Mouse (Mus musculus) megakaryocyte progenitor cell, adult 5-6 weeks (primary cell): Measurements from ENCODE around the gene Fads6. TPM values are rescaled to one million over a fixed set of nuclear protein-coding genes. Genes with fewer than 3 reads are reported as not detected.
A peak's percentile ranks its signal among the peaks of the same experiment; 100 is the strongest.

ENCODE experiments used
- ATAC-seq: replicated peaks from 2 replicates; pipeline ENCODE4 v1.8.0; 2016; ENCODE audit warnings: mild to moderate bottlenecking, moderate TSS enrichment, inconsistent platforms; ENCODE audit not compliant: poor library complexity
- total RNA-seq, 2 experiments: library from RNA; stranded (forward) in 1 of 2; stranded (reverse) in 1 of 2; fragments of 157-497, 149-512 nt in 1 of 2; fragments of 200-1000 nt in 1 of 2; gene quantifications; 2 replicates each; pipeline versions ENCODE4 v1.2.3 to v1.2.4; 2015 to 2017

Fads6 gene
- total RNA-seq, 2 experiments from 2014 or later: 0.30 to 0.87 TPM

GRCm38 (mm10) chr11:115262954-115263353 is 34.5 kb downstream of the Fads6 start:
- no peak for ATAC-seq

DNA sequence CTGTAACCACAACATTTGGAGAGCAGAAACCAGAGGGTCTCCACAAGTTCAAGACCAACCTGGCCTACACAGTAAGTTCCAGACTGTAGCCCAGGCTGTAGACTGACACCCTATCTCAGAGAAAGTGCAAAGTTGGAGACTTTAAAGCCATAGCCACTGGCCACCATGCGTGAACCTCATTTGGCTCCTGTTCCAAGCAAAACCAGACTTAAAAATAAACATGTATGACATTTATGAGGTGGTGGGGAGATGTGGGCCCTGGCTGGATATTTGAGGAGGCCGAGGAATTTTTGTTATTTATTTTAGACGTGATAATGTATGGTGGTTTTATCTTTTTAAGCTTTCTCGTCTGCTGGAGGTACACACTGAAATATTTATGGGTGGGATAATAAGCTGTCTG is 38.3 kb downstream of the Fads6 start:
- no peak for ATAC-seq

DNA sequence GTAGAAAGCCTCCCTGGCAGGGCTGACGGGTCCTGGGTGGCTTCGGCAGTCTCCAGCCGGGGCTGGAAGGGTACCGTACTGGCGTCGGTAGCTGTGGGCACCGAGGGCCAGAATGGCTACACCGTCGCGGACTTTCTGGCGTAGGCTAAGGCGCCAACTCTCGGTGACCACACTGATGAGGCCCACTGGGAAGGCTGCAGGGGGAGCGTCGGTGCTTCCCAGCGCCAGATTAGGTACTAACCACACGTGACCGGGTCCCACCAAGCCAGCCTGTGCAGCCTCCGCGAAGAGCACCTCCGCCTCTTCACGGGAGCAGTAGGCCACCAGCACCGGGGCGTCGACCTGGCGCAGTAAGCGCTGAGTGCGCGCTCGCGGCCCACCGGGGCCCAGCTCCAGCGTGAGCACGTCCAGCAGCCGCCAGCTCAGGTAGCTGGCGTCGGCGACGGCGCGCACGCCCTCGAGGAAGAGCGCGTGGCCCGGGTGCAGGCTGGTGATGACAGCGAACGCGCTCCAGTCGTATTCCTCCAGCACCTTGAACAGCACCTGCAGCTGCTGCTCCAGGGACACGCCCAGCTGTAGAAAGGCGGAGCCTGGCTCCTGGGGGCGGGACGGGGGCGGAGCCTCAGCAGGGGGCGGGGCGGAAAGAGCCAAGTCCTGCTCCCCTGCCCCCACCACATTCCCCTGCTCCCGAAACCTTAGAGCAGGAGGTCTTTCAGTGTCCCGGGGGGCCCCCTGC is 39.5 kb downstream of the Fads6 start:
- ATAC-seq: peak; percentile 71

DNA sequence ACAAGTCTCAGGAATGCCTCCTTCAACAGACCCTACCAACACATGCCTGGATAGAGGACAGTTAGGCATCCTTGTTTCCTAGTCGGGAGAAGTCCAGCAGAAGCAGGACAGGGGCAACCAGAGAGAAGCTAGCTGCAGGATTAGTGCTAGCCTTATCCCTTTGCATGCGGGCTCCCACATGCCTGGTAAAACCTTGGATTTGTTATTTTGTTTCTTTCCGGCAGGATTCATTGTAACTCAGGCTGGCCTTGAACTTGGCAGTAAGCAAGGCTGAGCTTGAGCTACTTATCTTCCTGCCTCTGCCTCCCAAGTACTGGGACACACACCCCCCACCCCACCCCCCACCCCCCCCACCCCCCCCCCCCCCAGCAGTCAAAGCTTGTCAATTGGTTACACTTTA is 46.2 kb downstream of the Fads6 start:
- ATAC-seq: no peak

DNA sequence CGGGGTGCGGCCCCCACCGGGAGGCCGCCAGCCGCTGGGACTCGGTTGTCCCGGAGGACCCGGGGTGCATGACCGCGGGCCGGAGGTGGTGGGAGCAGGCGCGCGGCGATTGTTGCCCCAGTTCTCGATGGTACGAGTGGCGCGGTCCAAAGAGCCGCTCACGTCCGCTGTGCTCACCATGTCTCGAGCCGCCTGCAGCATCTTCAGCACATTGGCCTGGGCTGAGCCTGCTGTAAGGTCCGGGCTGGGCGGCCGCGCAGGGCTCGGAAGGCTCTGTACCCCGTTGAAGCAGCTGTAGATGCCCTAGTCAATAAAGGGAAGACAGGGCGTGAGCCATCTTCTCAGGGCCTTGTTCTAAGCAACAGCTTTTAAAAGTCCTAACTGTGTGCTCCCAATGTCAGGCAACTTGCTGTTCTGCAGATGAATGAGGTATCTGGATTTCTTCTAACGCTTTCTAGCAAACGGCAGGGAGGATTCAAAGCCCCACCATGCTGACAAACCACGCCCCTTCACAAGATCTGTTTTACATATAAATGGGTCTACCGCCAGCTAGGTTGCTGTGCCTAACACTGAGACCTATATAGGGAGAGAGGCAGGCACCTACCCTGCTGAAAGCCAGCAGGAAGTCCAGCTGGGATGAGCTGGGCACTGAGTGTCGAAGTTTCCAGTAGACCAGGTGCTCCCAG is 46.9 kb downstream of the Fads6 start:
- ATAC-seq: no peak

GRCm38 (mm10) chr11:115249721-115250404 is 47.6 kb downstream of the Fads6 start:
- no peak for ATAC-seq

DNA sequence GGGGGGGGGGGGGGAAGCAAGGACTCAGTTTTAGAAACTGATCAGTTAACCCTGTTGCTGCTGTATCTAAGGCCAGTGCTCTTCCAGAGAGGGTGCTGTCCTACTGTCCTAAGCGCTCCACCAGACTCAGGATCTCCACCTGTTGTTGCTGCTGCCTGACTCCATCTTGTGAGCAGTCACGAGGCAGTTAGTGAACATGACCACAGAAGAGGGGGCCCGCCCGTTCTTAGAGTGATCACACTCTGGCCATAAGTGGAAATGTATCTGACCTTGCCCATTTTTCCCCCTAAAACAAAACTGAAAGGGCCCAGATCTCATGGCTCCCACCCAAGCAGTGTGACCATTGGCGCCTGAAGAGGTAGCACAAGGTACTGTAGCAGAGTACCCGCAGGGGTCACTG is 49.5 kb downstream of the Fads6 start:
- ATAC-seq: no peak

GRCm38 (mm10) chr11:115247240-115247639 is 50.2 kb downstream of the Fads6 start:
- ATAC-seq: no peak

DNA sequence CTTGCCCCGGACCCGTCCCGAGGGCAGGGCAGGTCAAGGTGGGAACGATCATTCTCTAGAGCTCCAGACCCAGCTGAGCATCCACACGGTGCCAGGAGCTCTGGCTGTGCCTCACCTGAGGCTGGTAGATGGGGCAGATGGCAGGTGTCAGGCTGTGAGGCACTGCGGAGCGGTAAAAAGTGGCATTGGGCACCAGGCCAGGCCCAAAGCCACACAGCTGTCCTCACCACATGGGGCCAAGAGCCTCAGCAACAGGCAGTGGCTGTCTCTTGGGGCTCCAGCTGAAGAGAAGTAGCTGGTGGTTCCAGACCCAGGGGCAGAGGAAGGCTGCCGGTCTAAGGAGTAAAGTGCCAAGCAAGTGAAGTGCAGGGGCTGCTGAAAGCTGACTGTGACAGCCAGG is 51.1 kb downstream of the Fads6 start:
- peak; percentile 27; the same call in 1 of the 2 replicates for ATAC-seq

DNA sequence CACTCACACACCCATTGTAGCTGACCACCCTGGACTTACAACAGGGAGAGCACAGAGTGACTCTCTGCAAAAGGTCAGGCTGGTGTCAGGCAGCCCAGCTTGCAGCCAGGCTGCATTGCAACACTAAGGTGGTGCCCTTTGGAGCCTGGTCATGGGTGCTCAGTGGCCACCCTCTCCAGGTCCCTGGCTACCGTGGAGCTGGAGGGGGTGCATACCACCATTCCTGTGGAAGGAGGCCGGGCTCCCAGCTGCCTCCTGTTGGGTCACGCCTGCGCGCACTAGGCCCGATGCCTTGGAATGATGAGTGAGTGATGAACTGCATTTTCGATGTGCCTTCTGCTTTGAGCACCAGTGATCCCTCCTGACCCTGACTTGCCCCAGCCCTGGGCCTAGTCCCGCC is 52.6 kb downstream of the Fads6 start:
- no peak for ATAC-seq

DNA sequence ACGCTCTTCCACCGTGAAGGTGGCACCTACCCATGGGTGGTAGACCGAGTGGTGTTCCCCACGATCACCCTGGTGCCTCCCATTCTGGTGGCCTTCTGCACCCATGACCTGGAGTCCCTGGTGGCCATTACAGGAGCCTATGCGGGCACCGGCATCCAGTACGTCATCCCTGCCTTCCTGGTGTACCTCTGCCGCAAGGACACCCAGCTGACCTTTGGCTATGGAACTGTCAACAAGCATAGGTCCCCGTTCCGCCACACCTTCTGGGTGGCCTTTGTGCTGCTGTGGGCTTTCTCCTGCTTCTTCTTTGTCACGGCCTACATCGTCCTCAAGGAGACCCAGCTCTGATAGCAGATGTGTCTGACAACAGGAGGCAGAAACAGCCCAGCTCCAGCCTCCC is 53.7 kb downstream of the Fads6 start:
- no peak for ATAC-seq

DNA sequence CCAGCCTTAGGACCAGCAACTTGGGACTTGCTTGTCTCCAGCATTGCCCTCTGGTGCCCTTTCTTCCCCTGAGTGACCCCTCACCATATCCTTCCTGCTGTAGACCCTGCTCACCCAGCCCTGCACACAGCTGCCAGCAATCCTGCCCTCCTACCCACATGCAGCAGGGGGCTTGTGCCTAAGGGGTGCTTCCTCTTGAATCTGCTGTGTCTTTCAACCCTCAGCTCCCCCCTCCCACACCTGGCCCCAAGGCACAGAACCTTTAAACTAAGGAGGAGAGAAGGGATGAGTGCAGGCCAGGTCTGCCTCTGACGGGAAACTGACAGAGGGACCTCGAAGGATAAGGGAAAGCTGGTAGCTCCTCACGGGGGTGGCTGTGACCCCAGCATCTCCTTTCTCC is 54.7 kb downstream of the Fads6 start:
- ATAC-seq: no peak

DNA sequence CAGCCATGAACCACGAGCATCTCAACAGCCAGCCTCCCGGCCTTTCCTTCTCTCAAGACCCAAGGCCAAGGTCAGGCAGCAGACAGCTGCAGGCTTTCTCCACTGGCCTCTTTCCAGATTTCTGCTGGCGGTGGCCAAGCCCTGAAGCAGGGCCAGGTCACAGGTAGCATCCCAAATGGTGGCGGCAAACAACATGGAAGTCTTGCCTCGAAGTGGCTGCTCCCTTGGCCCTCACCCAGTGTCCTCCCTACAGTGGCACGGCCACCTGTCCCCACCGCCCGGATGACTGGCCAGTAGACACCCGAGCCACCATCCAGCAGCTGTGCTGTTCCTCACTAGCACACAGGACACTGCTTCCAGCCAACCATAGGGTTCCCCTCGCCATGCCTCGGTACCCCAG is 56.1 kb downstream of the Fads6 start:
- ATAC-seq: no peak

- no peak for ATAC-seq
Measured at GRCm38 (mm10) chr11:115236570-115236969, 60.9 kb downstream of the Fads6 start.

- ATAC-seq: no peak
Measured at GRCm38 (mm10) chr11:115234320-115235044, 63.0 kb downstream of the Fads6 start.

GRCm38 (mm10) chr11:115233526-115234290 is 63.8 kb downstream of the Fads6 start:
- ATAC-seq: no peak

DNA sequence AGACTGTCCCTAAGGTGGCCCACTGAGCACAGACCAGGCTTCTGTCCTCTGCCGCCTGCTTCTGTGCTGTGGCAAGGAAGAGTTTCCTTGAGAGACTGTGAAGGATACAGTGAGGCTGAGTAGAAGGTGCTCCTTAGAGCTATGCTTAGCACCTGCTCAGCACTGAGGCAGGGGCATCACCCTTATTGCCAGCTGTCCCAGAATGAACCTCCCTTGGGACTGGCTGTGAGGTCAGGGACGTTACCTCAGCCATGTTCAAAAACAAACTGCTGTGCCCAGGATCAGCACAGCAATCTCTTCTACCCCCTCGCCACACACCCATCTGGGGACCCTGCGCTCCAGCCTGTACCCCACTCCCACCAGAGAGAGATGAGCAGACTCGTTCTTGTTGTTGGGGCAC is 64.6 kb downstream of the Fads6 start:
- ATAC-seq: no peak

DNA sequence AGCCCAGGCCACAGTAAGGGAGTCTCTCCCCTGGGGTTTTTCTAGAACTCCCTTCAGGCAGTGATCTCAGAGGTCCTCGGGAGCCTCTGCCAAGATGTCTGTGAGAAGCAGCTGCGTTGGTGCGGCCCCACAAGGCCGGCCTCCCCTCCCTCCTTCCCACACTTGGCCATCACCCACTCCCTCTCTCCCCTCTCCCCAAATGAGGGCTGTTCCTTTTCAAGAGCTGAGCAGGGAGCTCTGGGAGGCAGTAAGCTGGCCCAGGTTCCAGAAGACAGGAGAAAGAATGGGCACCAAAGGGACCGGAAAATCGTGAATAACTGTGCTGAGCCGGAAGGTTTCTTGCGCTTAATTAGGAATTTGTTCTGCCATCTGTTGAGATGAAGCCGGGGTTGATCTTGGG is 65.5 kb downstream of the Fads6 start:
- ATAC-seq: no peak

DNA sequence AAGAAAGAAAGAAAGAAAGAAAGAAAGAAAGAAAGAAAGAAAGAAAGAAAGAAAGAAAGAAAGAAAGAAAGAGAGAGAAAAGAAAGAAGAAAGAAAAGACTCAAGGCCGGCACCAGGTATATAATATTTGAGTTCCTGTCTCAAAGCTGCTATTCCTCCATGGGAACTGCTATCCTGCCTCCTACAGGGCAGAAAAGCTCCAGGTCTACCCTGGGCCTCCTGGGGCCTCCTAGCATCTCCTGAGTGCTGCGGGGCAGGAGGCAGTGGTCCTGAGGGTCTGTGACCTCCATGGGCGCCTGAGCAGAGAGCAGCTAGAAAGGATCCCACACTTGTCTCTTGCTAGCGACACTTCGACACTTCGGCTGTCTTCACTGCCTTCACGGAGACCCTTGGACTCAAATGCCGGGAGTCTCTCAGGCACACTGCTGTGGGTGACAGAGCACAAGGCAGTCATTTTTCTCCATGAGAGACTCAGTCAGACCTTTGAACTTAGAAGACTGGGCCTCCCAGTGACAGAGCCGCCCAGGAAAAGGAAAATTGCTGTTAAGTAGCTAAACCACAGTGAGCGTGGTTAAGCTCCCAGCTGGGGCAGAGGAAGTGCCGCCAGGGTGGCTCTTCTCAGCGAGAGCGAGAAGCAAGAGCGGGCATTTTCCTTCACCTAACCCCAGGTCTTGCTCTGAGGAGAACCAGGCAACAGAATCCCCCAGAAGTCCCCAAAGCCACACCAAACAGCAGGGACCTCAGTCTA is 66.1 kb downstream of the Fads6 start:
- peak; percentile 68 for ATAC-seq
